Mouse (Mus musculus) lung, embryonic 14.5 days (tissue): Measurements from ENCODE around the gene Gm9913. TPM values are rescaled to one million over a fixed set of nuclear protein-coding genes. Genes with fewer than 3 reads are reported as not detected.

Experiments used
- ATAC-seq: fragments of 200-750 bp; cut with Nextera tagmentation; 2 replicates; pipeline ENCODE4 v1.8.0; 2017; ENCODE audit warnings: mild to moderate bottlenecking, moderate TSS enrichment, moderate library complexity; ENCODE audit not compliant: insufficient read depth
- DNase-seq: peaks from one replicate; pipeline ENCODE4 v3.0.0-alpha.2; 2015
- H3K27ac ChIP-seq: fragments of 300-500 bp; sonication (generic); 2 replicates; pipeline ENCODE4 v1.5.1; 2014; ENCODE audit warnings: low read depth, mild to moderate bottlenecking, moderate library complexity
- H3K27me3 ChIP-seq: fragments of 300-500 bp; sonication (generic); 2 replicates; pipeline ENCODE4 v1.6.1; 2014; ENCODE audit warnings: low read length, control low read depth; ENCODE audit not compliant: insufficient read depth
- H3K36me3 ChIP-seq: fragments of 300-500 bp; sonication (generic); 2 replicates; pipeline ENCODE4 v1.6.1; 2014; ENCODE audit warnings: control low read depth; ENCODE audit not compliant: insufficient read depth
- H3K4me1 ChIP-seq: fragments of 300-500 bp; sonication (generic); 2 replicates; pipeline ENCODE4 v1.6.1; 2014; ENCODE audit warnings: antibody characterized with exemption, control low read depth; ENCODE audit not compliant: insufficient read depth
- H3K4me2 ChIP-seq: fragments of 300-500 bp; sonication (generic); 2 replicates; pipeline ENCODE4 v1.6.1; 2014; ENCODE audit warnings: mild to moderate bottlenecking
- H3K4me3 ChIP-seq: fragments of 300-500 bp; sonication (generic); 2 replicates; pipeline ENCODE4 v1.5.1; 2014; ENCODE audit warnings: low read depth, low read length
- H3K9ac ChIP-seq: fragments of 300-500 bp; sonication (generic); 2 replicates; pipeline ENCODE4 v1.6.1; 2014
- H3K9me3 ChIP-seq: fragments of 300-500 bp; sonication (generic); 2 replicates; pipeline ENCODE4 v1.6.1; 2016; ENCODE audit warnings: low read depth, low read length, control low read depth
- CTCF ChIP-seq: IDR thresholded peaks from 2 replicates; pipeline ENCODE4 v1.5.1; 2016; ENCODE audit warnings: antibody characterized with exemption, low read depth
- WGBS: fragments of 180-500 bp; shearing (Covaris S2); extraction: QIAGEN DNeasy Blood & Tissue Kit; methylation state at CpG from one replicate; pipeline ENCODE4 v1.1.7; 2014; 5-methylcytosine and 5-hydroxymethylcytosine counted together
- polyA plus RNA-seq: library from polyadenylated mRNA; unstranded; fragments of >200 nt; fragmentation: Nextera tagmentation; extraction: Ambion mirVana; gene quantifications from 2 replicates; pipeline ENCODE4 v1.2.1, GENCODE M21; 2014

Gene Gm9913
- polyA plus RNA-seq, 1 experiment from 2014 or later: 0.68 TPM

DNA sequence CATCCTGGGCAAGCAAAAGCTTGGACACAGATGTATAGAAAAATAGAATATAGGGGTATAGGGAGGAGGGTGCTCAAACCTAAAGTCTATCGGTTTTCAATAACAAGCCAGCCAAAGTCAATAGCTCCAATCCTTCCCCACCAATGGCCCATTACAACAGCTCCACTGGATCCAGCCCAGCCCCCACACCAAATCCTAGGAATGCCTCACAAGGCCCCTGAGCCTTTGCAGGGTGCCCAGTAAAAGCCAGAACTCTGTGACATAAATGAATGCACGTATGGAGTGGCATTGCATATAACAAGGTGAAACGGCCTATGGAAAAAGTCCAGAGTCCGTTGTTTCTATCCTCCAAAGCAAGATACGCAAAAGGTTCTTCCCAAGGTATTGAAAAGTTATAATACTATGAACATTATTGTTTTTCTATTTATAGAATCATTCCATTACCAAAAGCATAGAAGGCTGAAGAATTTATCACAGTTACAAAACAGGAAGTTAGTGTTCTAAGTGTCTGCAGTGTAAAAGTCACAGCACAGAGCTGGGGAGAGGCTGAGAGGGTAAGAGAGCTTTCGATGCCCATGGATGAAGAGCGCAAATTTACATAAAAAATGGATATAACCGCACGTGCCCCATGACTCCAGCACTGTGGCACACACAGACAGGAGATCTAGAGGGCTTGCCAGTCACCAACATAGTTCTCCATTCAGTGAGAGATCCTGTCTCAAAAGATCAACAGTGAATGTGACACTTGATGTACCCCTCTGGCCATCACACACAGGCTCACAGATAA is 23.2 kb upstream of the Gm9913 start:
- DNase-seq (no peak), ATAC-seq (no peak)
- 89% methylated on average over 9 of the region's 9 CpGs for WGBS
- peaks cover 15% of the 10 kb centered on the region for H3K4me1 ChIP-seq
- H3K36me3 ChIP-seq: no peaks in the 10 kb centered on the region
- H3K27ac ChIP-seq: no peak overlapping the region
- no peak overlapping the region for H3K9ac ChIP-seq
- H3K4me3 ChIP-seq: no peak overlapping the region
- H3K4me2 ChIP-seq: no peak overlapping the region
- no peak for TF ChIP-seq CTCF
- H3K9me3 ChIP-seq: no peaks in the 10 kb centered on the region
- no peaks in the 10 kb centered on the region for H3K27me3 ChIP-seq

DNA sequence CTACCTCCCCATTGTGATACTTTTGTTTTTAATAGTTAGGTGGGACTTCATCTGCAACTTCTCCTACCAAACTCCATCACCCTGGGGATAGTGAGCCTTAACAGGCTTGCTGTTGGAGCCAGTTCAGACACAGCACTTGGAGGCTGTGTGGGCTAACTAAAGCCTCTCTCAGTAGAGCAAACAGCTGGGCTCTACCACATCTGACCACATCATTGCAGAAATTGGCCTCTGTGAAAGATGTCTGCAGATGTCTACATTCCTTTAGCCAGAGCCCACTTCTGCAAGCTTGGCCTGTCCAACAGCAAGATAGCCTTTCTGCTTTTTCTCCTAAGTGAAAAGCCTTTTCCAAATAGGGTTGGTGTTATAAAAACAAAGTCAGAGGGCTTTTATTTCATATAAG is 20.7 kb upstream of the Gm9913 start:
- no peak overlapping the region for H3K4me3 ChIP-seq
- H3K27me3 ChIP-seq: no peaks in the 10 kb centered on the region
- DNase-seq (peak; percentile 72), ATAC-seq (peak; percentile 28; the same call in 1 of the 2 replicates)
- H3K4me1 ChIP-seq: peaks cover 15% of the 10 kb centered on the region
- no peak for TF ChIP-seq CTCF
- no peaks in the 10 kb centered on the region for H3K36me3 ChIP-seq
- H3K4me2 ChIP-seq: no peak overlapping the region
- no peak overlapping the region for H3K9ac ChIP-seq
- H3K9me3 ChIP-seq: no peaks in the 10 kb centered on the region
- 0 out of 2 replicates have a peak overlapping the region, but pooled peaks have one; percentile 37 for H3K27ac ChIP-seq

DNA sequence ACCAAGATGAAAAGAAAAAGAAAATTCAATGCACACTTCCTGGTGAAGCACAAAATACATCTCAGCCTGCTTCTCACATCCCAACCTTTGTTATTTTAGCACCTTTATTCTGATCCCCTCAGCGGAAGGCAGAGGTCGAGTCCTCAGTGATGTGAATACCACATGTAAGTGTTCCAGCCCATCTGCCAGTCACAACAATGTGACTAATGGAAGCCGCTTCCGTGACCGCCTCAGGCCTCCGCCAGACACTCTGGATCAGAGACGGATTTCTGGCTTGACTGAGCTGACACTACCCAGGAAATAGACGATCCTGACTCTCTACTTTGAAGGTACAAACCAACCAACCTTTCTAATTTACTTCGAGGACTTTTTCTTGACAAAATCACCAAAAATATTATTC is 20.0 kb upstream of the Gm9913 start:
- DNase-seq: no peak

DNA sequence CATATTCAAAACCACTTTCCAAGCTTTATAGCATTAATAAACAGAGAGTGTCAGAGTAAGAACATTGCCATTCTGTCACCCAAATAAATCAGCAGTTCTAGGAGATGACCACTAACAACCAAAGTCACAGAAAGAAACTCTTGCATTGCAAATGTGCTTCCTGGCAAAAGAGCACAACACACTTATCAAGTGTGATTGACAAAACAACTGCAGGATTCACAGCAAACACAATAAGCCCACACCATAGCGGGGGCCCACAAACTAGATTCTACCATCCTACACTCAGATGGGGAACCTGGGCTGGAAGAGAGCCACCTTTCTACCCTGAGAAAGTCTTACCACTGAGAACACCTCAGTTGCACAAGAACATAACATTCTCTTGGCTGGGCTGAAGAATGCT is 14.9 kb upstream of the Gm9913 start:
- Histone ChIP-seq H3K4me1 (0 out of 2 replicates have a peak, but pooled peaks cover 5% of the 10 kb centered on the region), H3K9ac (no peak overlapping the region), H3K4me3 (no peak overlapping the region), H3K27ac (no peak overlapping the region), H3K36me3 (peaks cover 8% of the 10 kb centered on the region; the same call in 1 of the 2 replicates), H3K4me2 (no peak overlapping the region), H3K9me3 (no peaks in the 10 kb centered on the region), H3K27me3 (no peaks in the 10 kb centered on the region)
- no peak for DNase-seq
- no peak for ATAC-seq
- 82% methylated on average over 1 of the region's 1 CpGs for WGBS
- TF ChIP-seq CTCF: no peak

More for the DNA sequence above, 20.0 kb upstream of the Gm9913 start:
- no peak overlapping the region for H3K4me2 ChIP-seq
- no peak for TF ChIP-seq CTCF
- H3K27me3 ChIP-seq: no peaks in the 10 kb centered on the region
- ATAC-seq: no peak
- no peaks in the 10 kb centered on the region for H3K9me3 ChIP-seq
- no peak overlapping the region for H3K4me3 ChIP-seq
- H3K27ac ChIP-seq: 0 out of 2 replicates have a peak overlapping the region, but pooled peaks have one; percentile 37
- WGBS: 75% methylated on average over 9 of the region's 9 CpGs
- no peaks in the 10 kb centered on the region for H3K36me3 ChIP-seq
- no peak overlapping the region for H3K9ac ChIP-seq
- H3K4me1 ChIP-seq: peaks cover 10% of the 10 kb centered on the region

DNA sequence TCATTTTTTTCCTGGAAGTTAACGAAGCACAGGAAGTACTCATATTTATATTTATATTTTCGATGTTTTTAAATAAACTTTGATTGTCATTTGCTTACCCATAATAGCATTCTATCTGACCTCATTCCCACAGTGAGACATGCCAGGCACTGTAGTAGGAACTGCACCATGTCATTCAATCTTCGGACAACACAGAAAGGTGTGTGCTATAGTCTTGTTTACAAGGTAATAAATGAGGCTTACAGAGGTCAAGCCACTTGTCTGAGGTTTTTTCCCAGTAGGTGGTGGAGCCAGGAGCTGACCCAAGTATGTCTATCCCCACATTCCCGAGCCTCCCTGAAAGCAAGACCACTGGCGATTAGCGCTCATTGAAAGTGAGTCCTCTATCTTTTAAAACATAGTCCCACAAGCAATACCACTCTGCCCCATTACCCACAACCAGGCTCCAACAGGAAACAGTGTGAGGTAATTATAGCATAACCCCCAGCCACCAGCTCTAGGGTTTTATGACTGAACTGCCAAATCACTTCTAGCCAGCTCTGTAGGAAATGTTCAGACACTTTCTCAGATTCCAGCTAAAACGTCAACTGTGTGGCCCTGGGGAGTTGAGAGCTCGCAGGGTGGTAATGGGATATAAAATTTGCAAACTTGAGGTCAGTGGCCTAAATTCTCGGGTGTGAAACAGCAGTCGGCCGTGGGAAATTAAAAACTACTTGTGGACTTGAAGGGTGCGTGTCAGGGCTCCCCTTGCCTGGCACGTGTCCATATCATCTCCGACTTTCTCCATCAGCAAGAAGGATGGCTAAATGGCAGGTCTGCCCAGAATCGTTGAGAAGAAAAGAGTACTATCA is 12.6 kb upstream of the Gm9913 start:
- Histone ChIP-seq H3K36me3 (peaks cover 12% of the 10 kb centered on the region), H3K4me3 (no peak overlapping the region), H3K9me3 (no peaks in the 10 kb centered on the region), H3K9ac (no peak overlapping the region), H3K4me1 (0 out of 2 replicates have a peak, but pooled peaks cover 5% of the 10 kb centered on the region), H3K27ac (0 out of 2 replicates have a peak overlapping the region, but pooled peaks have one; percentile 15), H3K27me3 (no peaks in the 10 kb centered on the region), H3K4me2 (no peak overlapping the region)
- no peak for TF ChIP-seq CTCF
- 56% methylated on average over 15 of the region's 15 CpGs for WGBS
- no peak for DNase-seq
- no peak for ATAC-seq

DNA sequence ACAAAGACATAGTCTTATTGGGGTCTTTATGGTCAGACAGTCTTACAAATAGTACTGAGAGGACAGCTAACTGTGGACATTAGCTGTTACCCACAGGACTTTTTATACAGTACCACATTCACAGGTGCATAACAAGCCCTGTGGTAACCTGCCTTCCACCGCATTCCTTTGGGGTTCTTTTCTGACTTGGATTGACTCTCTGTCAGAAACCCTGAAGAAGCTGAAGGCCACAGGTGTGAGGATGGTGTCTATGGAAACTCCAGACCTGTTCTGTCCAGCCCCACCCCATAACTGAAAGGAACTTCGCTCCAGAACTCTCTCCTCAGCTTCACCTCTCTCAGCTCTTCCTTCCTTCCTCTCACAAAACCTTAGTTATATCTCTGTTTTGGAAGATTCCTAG is 10.6 kb upstream of the Gm9913 start:
- ATAC-seq: no peak
- Histone ChIP-seq H3K4me2 (no peak overlapping the region), H3K36me3 (peaks cover 12% of the 10 kb centered on the region), H3K27ac (no peak overlapping the region), H3K9ac (no peak overlapping the region), H3K4me1 (0 out of 2 replicates have a peak, but pooled peaks cover 5% of the 10 kb centered on the region), H3K9me3 (no peaks in the 10 kb centered on the region), H3K4me3 (no peak overlapping the region), H3K27me3 (no peaks in the 10 kb centered on the region)
- no peak for DNase-seq
- 88% methylated on average over 2 of the region's 2 CpGs for WGBS
- no peak for TF ChIP-seq CTCF
